Mouse (Mus musculus): ENCODE results near the gene AK157302.

DNA sequence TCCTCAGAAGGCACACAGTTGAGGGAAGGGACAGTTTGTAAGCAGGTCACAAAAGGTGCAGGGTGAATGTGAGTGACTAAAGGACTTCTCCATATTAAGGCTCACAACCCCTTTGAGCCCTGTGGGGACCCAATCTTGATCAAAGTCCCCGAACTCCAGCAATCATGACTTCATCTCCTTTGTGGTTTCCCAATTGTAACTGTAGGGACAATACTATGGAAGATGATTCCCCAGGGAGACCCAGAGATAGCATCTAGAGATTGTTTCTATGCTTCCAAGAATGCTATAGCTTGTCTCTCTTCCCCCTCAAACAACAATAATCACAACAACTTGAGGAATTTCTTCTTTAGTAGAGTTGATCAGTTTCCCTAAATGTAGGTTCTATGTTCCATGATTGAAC lies 47.7 kb downstream of the AK157302 start, which contains the start of gene Olfr1366:
- TF ChIP-seq CTCF (IDR thresholded peaks at IDR 0.05; ENCODE audit: low read depth): no peak
- TF ChIP-seq EP300 (optimal IDR thresholded peaks at IDR 0.05): no peak
